Mouse (Mus musculus): ENCODE measurements around the gene Stk25.

DNA sequence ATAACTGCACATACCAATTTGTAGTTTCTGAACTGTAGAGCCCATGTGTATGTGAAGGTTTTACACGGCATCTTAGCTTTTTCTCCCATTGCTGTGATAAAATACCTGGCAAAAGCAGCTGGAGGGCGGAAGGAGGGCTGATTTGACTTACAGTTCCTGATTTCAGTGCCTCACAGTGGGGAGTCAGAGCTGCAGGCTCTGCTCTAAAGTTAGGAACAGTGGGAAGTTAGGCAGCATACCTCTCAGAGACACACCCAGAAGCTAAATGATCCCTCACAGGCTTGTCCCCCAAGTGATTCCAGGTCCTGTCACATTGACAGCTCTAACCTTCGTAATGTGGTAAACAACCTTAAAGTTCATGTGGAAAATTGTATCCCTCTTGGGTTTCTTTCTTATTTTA is 81.4 kb downstream of the Stk25 start:
- no peak for TF ChIP-seq CTCF (IDR thresholded peaks at IDR 0.05; ENCODE audit: low read depth, low read length)
- TF ChIP-seq POLR2A (IDR thresholded peaks at IDR 0.05; ENCODE audit: extremely low read depth, insufficient read depth, low read length), result no peak

Measured in liver, adult 2 months (tissue).